8 mouse cellular contexts compared by ENCODE assay signal in genomic region chr6:90737376-90737775, GRCm38 (mm10).
A peak's percentile ranks its signal among the peaks of the same experiment; 100 is the strongest.
DNase-seq lines count a peak whose midpoint lies in the region; ATAC-seq and TF ChIP-seq lines count a peak whose summit lies in the region.

No protein-coding gene starts in this region.

- WGBS in forebrain, embryonic 16.5 days = 3% methylated on average over 12 of the region's 12 CpGs
- WGBS in lung, adult 2 months = under 1% methylated on average over 12 of the region's 12 CpGs
- 3% methylated on average over 12 of the region's 12 CpGs for whole genome bisulfite sequencing in neural tube, embryonic 15.5 days

- peak overlapping the region; percentile 95 for H3K4me2 ChIP-seq in forebrain, embryonic 16.5 days (ENCODE audit: low read length)
- peak overlapping the region; percentile 93 for H3K4me2 ChIP-seq in neural tube, embryonic 15.5 days

- H3K9me3 ChIP-seq in G1E (replicated peaks) = no peaks in the 10 kb centered on the region
- no peaks in the 10 kb centered on the region for H3K9me3 ChIP-seq in forebrain, embryonic 16.5 days (ENCODE audit: control insufficient read depth, low read length)
- no peaks in the 10 kb centered on the region for H3K9me3 ChIP-seq in neural tube, embryonic 15.5 days (replicated peaks)

- DNase-seq in G1E (ENCODE audit: low spot score) = peak; percentile 80
- peak; percentile 95 to 97 for DNase-seq in cerebellum, adult 18-20 months
- DNase-seq in heart, postnatal 36 days = peak; percentile 92 to 96
- DNase-seq in layer of hippocampus, adult 2 months (ENCODE audit: low spot score in 2 of 2) = peak; percentile 88 to 92
- DNase-seq in lung, adult 2 months = peak; percentile 90
- peak; percentile 88 for DNase-seq in testis, postnatal 14 days (ENCODE audit: low spot score)

- ATAC-seq in G1E (ENCODE audit: extremely low read depth, insufficient number of reproducible peaks, low FRiP score, poor library complexity, severe bottlenecking) = peak; percentile 83
- ATAC-seq in forebrain, embryonic 16.5 days = peak; percentile 87
- ATAC-seq in neural tube, embryonic 15.5 days (ENCODE audit: low FRiP score) = peak; percentile 86

- peak overlapping the region; percentile 79 for H3K9ac ChIP-seq in forebrain, embryonic 16.5 days (replicated peaks; ENCODE audit: low read depth, low read length)
- H3K9ac ChIP-seq in neural tube, embryonic 15.5 days (replicated peaks) = peak overlapping the region; percentile 90

- no peak for TF ChIP-seq POLR2A in lung, adult 2 months (IDR thresholded peaks at IDR 0.05; ENCODE audit: borderline replicate concordance, extremely low read depth, low read depth, low read length)

- peaks cover 9% of the 10 kb centered on the region for H3K4me1 ChIP-seq in G1E (ENCODE audit: insufficient read depth, low read depth, low read length)
- H3K4me1 ChIP-seq in forebrain, embryonic 16.5 days (replicated peaks; ENCODE audit: control insufficient read depth, insufficient read depth, low read length) = peaks cover 20% of the 10 kb centered on the region
- H3K4me1 ChIP-seq in lung, adult 2 months (ENCODE audit: control insufficient read depth, insufficient read depth, low read length) = peaks cover 5% of the 10 kb centered on the region
- H3K4me1 ChIP-seq in neural tube, embryonic 15.5 days = peaks cover 29% of the 10 kb centered on the region

- peaks cover 59% of the 10 kb centered on the region for H3K27me3 ChIP-seq in G1E (ENCODE audit: insufficient read depth, low read length)
- H3K27me3 ChIP-seq in forebrain, embryonic 16.5 days (replicated peaks; ENCODE audit: control insufficient read depth, insufficient read depth, low read length) = no peaks in the 10 kb centered on the region
- H3K27me3 ChIP-seq in neural tube, embryonic 15.5 days (replicated peaks) = no peaks in the 10 kb centered on the region

- no peak overlapping the region for H3K4me3 ChIP-seq in G1E (ENCODE audit: low read depth, low read length)
- H3K4me3 ChIP-seq in forebrain, embryonic 16.5 days (replicated peaks; ENCODE audit: low read length) = peak overlapping the region; percentile 85
- H3K4me3 ChIP-seq in layer of hippocampus, adult 2 months = peak overlapping the region; percentile 66
- H3K4me3 ChIP-seq in lung, adult 2 months (replicated peaks; ENCODE audit: extremely low read depth, low read depth, low read length) = peak overlapping the region; percentile 10
- peak overlapping the region; percentile 81 for H3K4me3 ChIP-seq in neural tube, embryonic 15.5 days (replicated peaks)

- no peaks in the 10 kb centered on the region for H3K36me3 ChIP-seq in G1E (replicated peaks)
- H3K36me3 ChIP-seq in forebrain, embryonic 16.5 days (ENCODE audit: control insufficient read depth, insufficient read depth) = no peaks in the 10 kb centered on the region
- H3K36me3 ChIP-seq in neural tube, embryonic 15.5 days = no peaks in the 10 kb centered on the region; the same call in 1 of the 2 replicates

- TF ChIP-seq CTCF in G1E (IDR thresholded peaks at IDR 0.05; ENCODE audit: low read depth, low read length) = peak; percentile 97
- TF ChIP-seq CTCF in layer of hippocampus, adult 2 months (conservative IDR thresholded peaks at IDR 0.05) = peak; percentile 100
- TF ChIP-seq CTCF in lung, adult 2 months (IDR thresholded peaks at IDR 0.05; ENCODE audit: insufficient read depth, low read length) = peak; percentile 98

- intact Hi-C loops in heart, postnatal 36 days (cut with DNase I) = loop anchor here (1.0 to 5.0 kb wide), 3 partner anchors 25 to 545 kb away; no protein-coding TSS in a partner anchor

- H3K27ac ChIP-seq in forebrain, embryonic 16.5 days (ENCODE audit: low read length) = no peak overlapping the region
- peak overlapping the region; percentile 60 for H3K27ac ChIP-seq in layer of hippocampus, adult 2 months
- H3K27ac ChIP-seq in neural tube, embryonic 15.5 days (replicated peaks) = peak overlapping the region; percentile 79
